Mouse (Mus musculus) layer of hippocampus, adult 8-10 months (tissue): ENCODE data around the gene Usb1. TPM values are rescaled to one million over a fixed set of nuclear protein-coding genes. Genes with fewer than 3 reads are reported as not detected.

Source experiments
- DNase-seq, 2 experiments: peaks; one replicate each; pipeline ENCODE4 v3.0.0; 2022; ENCODE audit warnings: low spot score in 2 of 2
- total RNA-seq, 4 experiments: library from RNA; stranded (reverse); gene quantifications; 2 replicates each; pipeline ENCODE4 v1.2.4; 2022

The Usb1 gene
- total RNA-seq, 4 experiments from 2014 or later: 9.8 to 16.5 (median 12.9) TPM

DNA sequence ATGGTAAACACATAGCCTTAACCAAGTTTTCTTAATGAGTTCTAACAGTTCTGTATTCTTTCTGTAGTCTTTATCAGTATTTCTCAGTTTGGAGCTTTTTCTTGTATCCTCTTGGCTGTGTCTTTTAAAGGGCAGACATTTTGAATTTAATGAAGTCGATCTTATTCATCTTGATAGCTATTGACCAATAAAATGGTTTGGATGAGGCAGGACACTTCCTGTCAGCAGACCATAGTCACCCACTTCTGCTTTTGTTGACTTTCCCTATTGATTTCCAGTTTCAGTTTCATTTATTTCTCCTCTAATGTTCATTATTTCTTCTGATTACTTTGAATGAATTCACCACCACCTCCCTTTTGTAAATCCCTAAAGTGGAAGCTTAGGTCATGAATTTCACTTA is 3.6 kb downstream of the Usb1 start:
- DNase-seq: no peak

DNA sequence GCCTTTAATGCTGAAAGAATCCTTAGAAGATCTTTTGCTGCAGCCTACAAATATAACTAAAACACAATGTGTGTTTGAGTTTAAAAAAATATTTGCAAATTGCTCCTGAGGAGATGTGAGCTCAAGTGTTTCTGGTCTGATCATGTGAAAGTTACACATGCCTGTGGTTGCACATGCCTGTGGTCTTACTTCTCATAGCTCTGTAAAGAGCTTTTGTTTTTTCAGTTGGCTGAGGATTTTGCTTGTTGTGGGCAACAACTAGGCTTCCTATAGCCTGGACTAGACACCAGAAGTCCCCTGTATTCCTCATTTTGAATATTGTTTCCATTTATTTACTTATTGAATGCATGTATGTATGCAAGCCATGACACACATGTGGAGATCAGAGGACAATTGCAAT is 4.3 kb downstream of the Usb1 start:
- no peak for DNase-seq

DNA sequence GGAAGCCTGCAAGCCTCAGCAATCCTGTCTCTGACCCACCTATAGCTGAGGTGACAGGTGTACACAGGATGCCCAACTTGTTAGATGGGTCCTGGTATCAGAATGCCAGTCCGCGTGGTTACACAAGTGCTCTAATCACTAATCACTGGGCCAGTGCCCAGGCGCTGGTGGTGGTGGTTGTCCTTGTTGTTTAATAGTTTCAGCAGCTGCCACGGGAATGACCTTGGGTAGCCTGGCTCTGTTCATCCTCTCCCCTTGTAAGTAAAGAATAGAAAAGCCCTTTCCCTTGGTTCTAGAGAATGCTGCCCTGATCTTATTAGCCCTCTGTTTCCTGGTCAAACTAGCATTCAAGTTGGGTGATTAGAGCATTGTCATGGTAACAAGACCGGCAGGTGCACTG is 9.6 kb downstream of the Usb1 start:
- no peak for DNase-seq

DNA sequence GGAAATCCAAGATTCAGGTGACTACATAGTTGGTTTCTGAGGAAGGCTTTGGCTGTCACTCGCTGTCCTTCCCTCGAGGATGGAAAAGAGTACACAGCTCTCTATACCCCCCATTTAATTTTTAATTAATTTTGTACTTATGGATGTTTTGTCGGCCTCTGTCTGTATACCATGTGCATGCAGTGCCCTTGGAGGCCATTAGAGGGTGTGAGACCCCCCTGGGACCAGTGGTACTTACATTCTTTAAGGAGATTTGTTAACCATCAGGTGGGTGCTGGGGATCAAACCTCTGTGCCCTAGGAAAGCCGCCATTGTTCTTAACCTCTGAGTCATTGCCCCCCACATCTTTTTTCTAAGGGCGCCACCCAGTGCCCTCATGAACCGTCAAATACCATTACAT is 12.6 kb downstream of the Usb1 start:
- no peak for DNase-seq

DNA sequence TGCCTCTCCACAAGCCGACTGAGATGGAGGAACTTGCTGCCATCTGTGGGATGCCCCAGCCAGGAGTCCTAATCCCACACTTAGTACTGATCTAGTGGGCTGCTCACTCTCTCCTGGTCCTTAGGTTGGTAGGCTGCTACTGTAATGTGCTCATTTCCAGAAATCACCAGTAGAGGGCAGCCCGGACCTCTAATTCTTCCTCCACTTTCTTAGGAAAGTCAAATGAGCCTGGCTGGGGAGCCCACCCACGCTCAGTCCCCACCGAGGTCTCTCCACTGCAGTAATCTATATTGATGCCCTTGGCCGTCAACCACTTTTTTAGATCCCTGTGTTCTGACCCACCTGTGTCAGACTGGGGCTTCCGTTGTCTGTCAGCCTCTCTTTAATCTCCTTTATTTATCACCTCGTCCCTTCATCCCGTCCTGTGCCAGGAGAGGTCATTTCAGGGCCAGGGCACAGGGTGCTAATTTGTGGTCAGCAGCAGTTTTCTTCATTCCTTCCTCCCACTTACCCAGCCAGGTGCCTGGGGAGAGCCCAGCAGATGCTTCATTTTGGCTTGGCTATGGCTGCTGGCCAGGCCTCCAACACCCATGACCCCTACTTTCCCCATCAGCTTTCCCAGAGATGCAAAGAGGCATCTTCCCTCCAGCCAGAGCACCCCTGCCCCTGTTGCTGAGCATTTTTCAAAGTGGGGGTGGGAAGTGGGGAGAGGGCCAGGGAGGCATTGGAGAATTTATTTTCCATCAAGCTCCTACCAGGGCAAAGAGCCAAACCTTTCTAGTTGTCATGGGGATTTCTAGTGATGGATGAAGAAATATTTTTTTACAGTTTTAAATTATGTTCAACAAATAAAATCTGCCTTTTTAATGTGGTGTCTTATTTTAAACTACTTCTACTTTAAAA is 14.8 kb downstream of the Usb1 start:
- peak; percentile 53 to 86 for DNase-seq

DNA sequence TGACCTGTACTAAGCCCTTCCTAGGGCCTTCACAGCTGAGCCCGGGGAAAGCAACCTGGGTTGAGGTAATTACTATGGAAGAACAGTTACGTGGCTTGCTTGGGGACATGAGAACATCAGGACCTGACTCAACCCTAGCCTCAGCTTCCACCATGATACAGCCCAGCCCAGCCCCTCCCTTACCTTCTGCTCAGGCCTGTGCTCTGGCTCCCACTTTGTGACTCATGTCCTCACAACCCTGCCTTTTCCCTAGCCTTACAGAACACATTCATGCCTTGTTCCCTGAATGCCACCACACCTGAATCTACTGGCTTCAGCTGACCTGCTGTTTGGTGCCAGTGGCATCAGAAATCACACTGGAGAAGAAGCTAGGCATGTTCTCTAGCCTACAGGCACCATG is 16.3 kb downstream of the Usb1 start:
- DNase-seq: no peak

DNA sequence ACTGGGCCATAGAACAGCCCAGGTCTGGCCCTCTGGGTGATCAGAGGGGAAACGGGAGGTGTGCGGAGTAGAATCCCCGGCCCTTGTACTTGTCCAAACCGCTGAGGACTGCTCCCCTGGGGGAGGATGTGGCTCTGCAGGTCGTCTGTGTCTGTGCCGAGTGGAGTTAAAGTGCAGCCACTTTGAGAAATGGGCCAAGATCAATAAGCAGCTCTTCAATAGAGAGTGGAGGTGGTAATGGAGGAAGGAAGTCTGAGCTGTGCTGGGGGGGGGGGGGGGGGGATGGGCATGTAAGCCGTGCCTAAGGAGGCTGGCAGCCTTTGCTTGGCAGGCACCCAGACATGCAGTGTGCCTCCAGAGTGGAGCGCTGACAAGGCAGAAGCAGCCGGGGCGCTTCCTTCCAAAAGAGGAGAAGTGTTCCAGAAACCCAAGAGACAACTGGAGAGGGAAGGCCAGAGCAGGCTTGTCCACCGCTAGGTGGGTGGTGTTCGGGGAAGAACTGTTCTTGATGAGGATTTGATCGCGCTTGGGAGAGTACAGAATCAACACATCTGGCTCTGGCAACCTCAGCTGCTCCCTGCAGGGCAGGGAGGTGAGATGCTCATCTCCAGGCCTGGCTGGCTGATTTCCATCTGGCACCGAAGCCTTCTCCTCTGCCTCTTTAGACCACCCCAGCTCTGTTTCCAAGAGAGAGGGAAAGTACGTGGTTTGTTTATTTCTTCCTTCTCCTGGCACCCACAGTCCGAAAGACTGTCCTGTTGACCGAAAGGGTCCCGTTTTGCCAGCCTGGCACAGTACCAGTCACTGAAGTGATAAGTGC is 16.9 kb downstream of the Usb1 start:
- peak; percentile 72 to 75 for DNase-seq

DNA sequence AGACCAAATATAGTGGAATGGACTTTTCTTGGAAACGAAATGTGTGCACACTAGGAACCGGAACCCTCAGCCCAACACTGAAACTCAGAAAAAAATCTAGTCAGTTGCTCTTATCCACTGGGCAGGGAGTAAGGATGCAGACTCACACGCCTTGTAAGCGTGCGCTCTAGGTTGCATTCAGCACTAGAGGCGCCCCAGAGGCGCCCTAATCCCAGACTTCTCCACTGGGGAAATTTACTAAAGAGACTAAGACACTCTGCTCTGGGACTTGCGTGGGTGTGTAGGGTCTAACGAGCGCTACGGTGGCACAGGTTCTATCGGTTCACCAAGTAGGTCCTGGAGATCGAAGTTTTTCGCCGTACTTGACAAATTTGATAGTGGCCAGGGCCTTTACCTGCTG is 19.4 kb downstream of the Usb1 start:
- no peak for DNase-seq

DNA sequence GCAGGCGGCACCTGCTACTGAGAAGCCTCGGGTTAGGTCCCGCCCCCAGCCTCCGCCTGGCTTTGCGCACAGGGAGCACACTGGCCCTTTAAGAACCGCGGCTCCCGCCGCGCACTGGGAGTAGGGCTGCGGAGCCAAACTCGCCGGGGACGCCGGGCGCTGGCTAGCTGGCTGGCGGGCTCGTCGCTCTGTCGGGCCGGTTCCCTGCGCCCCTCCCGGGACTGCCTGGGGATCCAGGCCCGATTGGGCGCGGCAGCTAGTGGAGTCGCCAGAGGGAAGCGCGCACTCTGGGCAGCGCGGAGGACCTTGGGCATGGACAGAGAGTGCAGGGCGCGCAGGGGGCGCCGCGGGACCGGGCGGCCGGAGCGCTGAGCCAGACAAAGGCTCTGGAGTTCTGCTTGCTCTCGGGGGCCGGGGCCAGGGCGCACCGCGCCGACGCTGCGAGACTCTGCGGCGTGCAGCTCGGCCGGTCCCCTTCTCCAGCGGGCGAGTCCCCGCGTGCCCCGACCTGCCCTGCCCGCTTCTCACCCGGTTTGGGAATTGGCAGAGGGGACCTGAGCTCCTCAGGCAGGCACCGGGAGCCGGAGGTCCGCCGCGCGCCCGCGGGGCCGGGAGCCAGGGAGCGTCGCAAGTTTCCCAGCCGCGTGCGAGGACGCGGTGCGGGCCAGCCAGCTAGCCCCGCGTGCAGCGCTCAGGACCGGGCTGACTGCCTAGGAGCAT is 20.2 kb downstream of the Usb1 start, which contains the start of gene Mmp15:
Gene Mmp15 (plus strand): TSS at position 118 of the 720 bp plus-strand sequence.
- peak in 1 of 2 experiments; percentile 26 for DNase-seq

DNA sequence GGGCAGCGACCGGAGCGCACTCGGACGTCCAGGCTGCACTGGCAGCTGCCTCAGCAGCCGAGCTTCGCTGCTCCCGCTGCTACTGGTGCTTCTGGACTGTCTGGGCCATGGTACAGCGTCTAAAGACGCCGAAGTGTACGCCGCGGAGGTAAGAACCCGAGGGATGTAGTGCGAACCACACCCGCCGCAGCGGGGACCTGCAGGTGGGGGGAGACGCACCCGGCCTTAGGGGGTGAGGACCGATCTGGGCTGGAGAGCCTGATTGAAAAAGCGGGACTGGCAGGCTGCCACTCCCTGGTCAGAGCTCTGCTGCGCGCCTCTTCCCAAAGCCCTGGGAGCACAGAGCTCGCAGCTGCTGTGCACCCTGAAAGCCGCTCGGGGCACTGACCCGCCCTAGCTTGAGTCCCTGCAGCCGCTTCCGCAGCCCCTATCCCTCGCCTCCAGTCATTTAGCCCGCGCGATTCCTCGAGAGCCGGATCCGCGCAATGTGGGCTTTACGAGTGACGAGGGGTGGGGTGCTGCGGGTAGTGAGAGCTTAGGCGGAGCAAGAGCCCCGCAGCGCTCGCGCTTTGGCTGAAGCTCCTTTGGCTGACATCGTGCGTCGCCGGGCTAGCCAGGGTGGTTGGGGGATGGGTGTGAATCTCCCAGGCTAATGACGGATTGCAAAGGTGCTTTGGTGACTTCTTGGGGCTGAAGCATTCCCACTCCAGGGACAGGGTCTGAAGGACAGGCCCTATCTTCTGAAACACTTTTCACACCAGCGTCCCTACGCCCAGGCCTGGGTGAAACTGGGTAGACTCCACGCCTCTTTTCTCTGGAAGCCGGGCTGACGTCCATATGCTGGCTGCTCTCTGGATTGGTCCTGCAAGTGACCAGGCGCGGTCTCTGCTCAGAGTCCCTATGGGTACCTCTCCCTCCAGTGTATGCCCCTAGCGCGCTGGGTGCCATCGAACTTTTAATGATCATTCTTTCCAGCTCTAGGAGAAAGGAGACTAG is 21.1 kb downstream of the Usb1 start:
- no peak for DNase-seq

DNA sequence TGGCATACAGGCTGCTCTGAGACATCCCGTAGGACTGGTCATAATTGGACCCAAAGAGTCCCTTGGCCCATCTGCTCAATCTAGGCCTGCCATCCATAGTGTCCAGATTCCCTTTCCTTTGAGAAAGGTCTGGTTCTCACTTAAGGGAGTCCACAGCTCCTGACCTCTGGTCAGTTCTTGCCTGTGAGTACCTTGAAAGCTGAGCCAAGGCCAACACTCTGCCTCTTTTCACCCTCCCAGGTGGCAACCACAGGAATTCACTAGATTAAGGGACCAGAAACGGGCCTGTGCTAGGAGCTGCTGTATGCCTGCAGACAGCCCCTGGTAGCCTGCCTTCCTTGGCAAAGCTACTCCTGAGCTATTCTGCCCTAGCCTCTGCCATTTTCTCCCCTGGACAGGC is 22.5 kb downstream of the Usb1 start:
- no peak for DNase-seq

DNA sequence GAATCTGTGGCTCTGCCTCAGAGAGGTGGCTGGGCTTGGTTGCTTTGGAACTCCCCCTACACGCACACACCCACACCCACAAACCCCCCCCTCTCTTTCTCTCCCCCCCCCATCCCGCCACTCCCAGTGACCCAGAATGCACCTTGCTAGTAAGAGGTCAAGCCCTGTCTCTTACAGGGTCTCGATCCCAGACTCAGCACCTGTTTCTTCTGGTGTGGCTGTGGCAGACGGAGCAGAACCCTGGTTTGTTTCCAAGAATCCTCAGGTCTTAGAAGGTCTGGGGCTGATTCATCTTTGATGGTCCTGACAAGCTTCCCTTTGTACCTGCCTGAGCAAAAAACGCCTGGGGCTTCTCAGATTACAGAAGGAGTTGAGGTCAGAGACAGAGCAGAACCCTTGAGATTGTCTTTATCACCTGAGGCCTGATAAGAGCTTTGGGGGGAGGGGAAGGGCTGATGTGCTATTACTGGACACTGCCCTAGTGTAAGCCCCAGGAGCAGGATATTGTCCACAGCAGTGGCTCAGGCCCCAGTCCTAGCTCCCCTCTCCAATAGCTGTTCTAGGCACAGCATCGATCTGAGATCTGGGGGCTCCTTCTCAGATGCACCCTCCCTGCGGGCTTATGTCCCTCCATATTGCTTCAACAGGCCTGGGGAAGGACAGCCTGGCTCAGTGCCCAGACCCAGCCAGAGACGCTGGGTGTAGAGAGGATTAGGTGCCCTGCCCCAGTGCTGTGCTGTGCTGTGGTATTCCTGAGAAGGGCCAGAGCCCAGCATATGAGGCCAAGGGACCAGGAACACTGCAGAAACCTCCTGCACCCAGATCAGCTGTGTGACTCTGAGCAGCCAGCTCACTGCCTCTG is 26.7 kb downstream of the Usb1 start:
- no peak for DNase-seq

DNA sequence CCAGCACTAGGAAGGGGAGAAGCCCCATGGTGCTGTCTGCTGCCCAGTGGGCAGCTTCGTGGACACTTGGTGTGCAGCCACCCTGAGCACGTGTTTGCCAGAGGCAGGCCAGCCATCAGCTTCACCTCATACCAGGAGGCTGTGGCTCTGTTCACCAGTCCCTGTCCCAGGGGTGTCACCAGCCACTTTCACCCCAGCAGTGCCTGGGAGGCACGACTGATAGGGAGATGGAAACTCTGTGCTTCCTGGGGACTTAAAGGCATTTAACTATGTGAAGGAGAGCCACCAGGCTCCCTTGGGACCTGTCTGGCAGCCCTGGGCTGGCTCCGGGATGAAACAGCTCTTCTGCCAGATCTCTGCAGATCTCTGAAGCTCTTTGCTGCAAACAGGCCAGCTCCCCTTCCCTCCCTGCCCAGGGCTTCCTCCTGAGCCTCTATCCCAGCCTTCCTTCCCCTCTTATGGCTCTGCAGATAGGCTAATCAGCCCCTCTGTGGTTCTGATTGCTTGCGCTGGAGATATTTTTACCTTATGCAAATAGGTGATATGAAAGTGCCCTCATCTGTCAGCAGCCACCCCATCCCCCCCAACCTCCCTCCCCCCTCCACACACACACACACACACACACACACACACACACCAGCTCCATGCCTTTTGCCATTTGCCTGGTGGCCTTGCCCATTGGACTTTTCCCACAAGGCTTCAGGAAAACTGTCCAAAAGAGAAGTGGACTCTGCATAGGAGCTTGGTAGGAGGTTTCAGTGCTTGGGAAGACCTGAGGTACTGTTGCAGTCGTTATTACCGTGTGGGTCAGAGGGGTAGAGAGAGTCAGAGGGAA is 28.3 kb downstream of the Usb1 start:
- no peak for DNase-seq

DNA sequence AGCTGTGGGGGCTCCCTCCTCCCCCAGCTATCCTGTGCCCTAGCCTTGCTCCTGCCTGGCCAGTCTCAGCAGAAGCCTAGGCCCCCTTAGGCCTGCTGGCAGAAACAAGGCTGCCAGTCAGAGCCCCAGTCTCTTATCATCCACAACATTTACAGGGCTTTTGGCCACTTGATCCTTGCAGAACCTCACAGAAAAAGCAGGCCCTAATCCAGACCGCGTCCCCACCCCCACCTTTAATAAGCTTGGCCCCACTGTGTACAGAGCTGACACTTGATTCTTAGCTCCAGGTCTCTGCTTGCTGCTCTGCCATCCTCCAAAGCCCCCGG is 28.9 kb downstream of the Usb1 start:
- DNase-seq: no peak

DNA sequence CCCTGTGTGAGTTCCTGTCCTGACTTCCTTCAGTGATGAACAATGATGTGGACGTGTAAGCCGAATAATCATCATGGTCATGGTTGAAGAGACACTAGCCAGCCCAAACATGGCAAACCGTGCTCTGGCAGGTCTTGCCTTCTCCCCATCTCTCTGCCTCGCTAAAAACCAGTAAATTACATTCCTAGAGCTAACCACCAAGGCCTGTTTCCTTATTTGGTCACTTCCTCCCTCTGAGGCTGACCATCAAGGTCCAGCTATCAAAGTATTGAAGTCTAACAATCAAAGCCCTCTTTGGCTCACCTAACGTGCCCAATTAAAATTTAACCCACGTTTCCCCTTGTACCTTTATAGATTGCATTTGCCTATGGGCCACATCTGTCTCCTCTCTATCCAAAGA is 30.2 kb downstream of the Usb1 start:
- no peak for DNase-seq

DNA sequence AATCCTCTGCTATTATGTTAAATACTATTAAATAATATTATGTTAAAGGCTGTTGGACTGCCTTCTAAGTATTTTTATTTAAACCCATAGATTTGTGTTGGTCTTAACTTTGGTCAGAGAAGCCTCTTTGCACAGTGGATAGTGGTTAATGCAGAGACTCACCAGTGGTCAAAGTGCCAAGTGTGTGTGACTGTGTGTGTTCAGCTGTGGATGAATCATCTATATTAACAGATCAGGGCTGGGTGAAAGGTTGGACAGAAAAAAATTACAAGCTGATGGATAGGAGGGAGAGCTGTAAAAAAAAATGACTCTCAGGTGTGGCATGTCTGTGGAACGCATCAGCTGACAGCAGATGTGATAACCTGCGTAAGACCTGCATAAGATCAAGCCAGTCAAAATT is 31.8 kb downstream of the Usb1 start:
- DNase-seq: no peak

DNA sequence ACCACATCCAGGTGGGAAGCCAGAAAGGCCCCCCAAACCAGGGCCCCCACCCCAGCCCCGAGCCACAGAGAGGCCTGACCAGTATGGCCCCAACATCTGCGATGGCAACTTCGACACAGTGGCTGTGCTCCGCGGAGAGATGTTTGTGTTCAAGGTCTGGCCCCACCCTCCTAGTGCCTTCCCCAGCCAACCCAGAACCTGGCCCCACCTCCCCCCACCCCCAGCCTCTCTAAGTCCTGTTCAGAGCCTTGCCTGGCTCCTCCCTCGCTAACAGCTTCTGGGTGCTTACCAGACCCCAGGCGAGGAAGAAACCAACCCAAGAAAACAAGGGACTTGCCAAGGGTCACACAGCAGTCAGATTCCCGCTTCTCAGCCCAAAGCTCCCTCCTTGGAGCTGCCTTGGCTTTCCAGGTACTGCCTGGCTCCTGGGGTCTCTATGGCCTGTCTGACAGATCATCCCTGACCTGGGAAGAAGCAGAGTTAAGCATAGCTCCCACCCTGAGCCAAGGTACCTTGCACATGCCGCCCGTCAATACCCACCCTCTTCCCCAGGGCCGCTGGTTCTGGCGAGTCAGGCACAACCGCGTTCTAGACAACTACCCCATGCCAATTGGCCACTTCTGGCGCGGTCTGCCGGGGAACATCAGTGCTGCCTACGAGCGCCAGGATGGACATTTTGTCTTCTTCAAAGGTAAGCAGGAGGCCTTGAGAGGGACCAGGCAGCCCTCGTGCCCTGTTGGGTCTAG is 37.7 kb downstream of the Usb1 start:
- no peak for DNase-seq

DNA sequence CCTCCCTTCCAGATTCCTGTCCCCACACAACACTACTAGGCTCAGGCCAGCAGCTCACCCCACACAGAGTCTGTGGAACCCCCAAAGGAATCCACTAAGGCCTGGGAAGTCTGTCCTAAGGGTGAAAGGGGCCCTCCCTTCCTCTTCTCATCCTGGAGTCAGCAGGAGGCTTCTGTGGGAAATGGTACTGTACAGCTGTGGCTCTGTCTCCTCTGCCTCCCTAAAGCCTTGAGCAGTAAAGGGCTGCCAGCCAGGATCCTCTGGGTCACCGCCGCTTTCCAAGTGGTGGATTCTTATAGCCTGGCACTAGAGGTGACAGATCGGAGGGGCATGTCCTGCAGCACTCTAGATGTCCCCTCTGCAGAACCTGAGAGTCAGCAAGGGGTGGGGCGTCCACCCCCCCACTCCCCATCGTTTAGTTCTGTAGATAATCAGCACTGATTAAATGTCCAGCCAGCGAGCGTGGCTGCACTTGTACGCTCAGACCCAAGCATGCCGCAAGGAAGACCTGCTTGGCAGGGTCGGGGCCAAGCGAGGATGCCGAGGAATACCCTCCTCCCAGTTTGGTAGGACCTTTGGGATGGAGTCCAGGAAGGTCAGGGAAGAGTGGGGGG is 41.4 kb downstream of the Usb1 start:
- no peak for DNase-seq
